In the genomic region with DNA sequence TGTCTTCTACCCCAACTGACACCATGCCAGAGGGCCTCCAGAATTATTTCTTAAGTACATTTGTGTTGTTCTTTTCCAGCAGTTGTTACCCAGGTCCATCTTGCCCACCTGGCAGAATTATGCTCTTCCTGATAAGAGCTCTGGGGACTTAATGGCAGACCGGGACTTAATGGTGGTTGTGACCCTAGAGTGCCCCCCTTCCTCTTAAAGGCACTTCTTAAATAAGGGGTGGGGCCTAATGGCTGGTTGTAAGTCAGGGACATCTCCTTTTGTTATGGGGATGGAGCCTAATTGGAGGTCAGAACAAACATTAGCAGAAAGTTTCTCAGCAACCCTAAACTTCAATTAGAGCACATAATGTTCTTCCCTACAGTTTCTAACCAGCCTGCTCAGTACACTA, we compare ENCODE assay signal across 36 mouse cellular contexts. TPM values are rescaled to one million over a fixed set of nuclear protein-coding genes. Genes with fewer than 3 reads are reported as not detected.
"Had no signal": no experiment of that assay in that cellular context is flagged by ENCODE, and none has a peak within 500 bp of the region (broad histone marks: within the 10 kb centered on the region; RNA-seq: fewer than 3 reads in every experiment).

No protein-coding gene starts in this region.

- H3K27me3 ChIP-seq: heart, embryonic 13.5 days; heart, embryonic 15.5 days; hindbrain, embryonic 12.5 days; hindbrain, embryonic 13.5 days; hindbrain, embryonic 15.5 days; intestine, embryonic 15.5 days; kidney, embryonic 15.5 days had no signal

- DNase-seq: heart, postnatal 10 days; heart, postnatal 14 days; heart, postnatal 36 days; heart, postnatal 4 days; kidney, adult 11 months; kidney, adult 18-20 months; kidney, adult 2 months; kidney, adult 8-10 months; kidney, adult 9 months; kidney, postnatal 10 days; kidney, postnatal 14 days; kidney, postnatal 25 days; kidney, postnatal 36 days; layer of hippocampus, adult 9-11 months; layer of hippocampus, postnatal 36 days had no signal

- H3K36me3 ChIP-seq: heart, embryonic 13.5 days; heart, embryonic 15.5 days; hindbrain, embryonic 10.5 days; hindbrain, embryonic 12.5 days; hindbrain, embryonic 13.5 days; hindbrain, embryonic 15.5 days; intestine, embryonic 15.5 days; kidney, embryonic 15.5 days had no signal

- H3K4me2 ChIP-seq: heart, embryonic 13.5 days; heart, embryonic 15.5 days; hindbrain, embryonic 12.5 days; hindbrain, embryonic 13.5 days; hindbrain, embryonic 14.5 days; hindbrain, embryonic 15.5 days; intestine, embryonic 15.5 days; kidney, embryonic 15.5 days had no signal

- H3K4me1 ChIP-seq: heart, embryonic 13.5 days; heart, embryonic 15.5 days; hindbrain, embryonic 10.5 days; hindbrain, embryonic 12.5 days; hindbrain, embryonic 13.5 days; hindbrain, embryonic 15.5 days; intestine, embryonic 15.5 days; kidney, embryonic 15.5 days had no signal

- H3K4me3 ChIP-seq: heart, embryonic 13.5 days; heart, embryonic 15.5 days; hindbrain, embryonic 10.5 days; hindbrain, embryonic 12.5 days; hindbrain, embryonic 13.5 days; hindbrain, embryonic 15.5 days; intestine, embryonic 15.5 days; kidney, embryonic 15.5 days; layer of hippocampus, adult 2 months; left cerebral cortex, adult 2 months had no signal

- ATAC-seq: hindbrain, embryonic 16.5 days; hindbrain, postnatal 0 days; inflammation-experienced regulatory T-cells, adult 6 months; intestine, embryonic 15.5 days; intestine, embryonic 16.5 days; intestine, postnatal 0 days had no signal

- H3K27ac ChIP-seq: heart, embryonic 13.5 days; heart, embryonic 15.5 days; hindbrain, embryonic 10.5 days; hindbrain, embryonic 12.5 days; hindbrain, embryonic 13.5 days; hindbrain, embryonic 14.5 days; hindbrain, embryonic 15.5 days; hindbrain, postnatal 0 days; intestine, embryonic 15.5 days; kidney, embryonic 15.5 days; kidney, postnatal 0 days; layer of hippocampus, adult 2 months; left cerebral cortex, adult 2 months had no signal

- H3K9ac ChIP-seq: heart, embryonic 13.5 days; heart, embryonic 15.5 days; hindbrain, embryonic 12.5 days; hindbrain, embryonic 13.5 days; hindbrain, embryonic 14.5 days; hindbrain, embryonic 15.5 days; intestine, embryonic 15.5 days; kidney, embryonic 15.5 days had no signal

- H3K9me3 ChIP-seq: heart, embryonic 13.5 days; heart, embryonic 15.5 days; hindbrain, embryonic 10.5 days; hindbrain, embryonic 12.5 days; hindbrain, embryonic 13.5 days; hindbrain, embryonic 15.5 days; intestine, embryonic 15.5 days; kidney, embryonic 15.5 days had no signal

RNA-seq across cellular contexts. Expression of gene Cfap46, which starts 42.0 kb away (rescaled TPM):
- total RNA-seq: heart, postnatal 4 days; hematopoietic stem cell, adult 5-6 weeks had no signal
- polyA plus RNA-seq: heart, embryonic 13.5 days; heart, embryonic 14.5 days; heart, postnatal 0 days; inflammation-experienced regulatory T-cells, adult 6 months; intestine, postnatal 0 days; kidney, postnatal 0 days; large intestine, adult 2 months had no signal
